Mouse (Mus musculus): ENCODE data around the gene Kcnk4.

DNA sequence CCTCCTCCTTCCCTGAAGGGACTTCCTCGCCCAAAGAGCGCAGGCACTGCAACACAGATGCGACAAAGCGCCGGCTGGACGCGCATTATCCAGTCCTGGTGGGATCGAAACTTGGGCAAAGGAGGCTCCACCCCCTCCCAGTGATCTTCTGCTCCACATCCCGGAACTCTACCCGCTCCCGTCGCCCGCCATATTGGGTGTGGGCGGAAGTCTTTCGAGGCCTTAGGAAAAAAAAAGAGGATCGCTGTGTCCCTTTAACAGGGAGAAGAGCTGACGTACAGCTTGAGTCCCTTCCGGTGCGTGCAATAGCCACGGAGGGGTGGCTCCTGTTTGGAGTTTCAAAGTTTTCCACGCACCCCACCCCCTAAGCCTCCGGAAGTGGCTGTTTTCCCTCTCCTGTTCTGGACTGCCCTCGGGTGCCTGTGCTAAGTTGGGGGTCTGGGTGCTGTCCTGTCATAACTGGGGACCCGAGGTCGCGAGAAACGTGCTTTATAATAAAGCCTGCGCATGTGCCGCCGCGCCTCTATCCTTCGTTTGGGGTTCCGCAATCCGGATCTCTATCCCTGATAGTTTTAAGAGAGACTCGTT is 17.2 kb upstream of the Kcnk4 start:
- TF ChIP-seq CTCF (IDR thresholded peaks at IDR 0.05; ENCODE audit: borderline replicate concordance, extremely low read depth, insufficient read depth, insufficient read length) (no peak), POLR2A (IDR thresholded peaks at IDR 0.05; ENCODE audit: borderline replicate concordance, extremely low read depth, insufficient read depth, insufficient read length, poor library complexity, severe bottlenecking) (peak; percentile 61; the same call in 1 of the 2 replicates)
